Mouse (Mus musculus) embryonic facial prominence, embryonic 15.5 days (tissue): ENCODE data around the gene Gpx1. TPM values are rescaled to one million over a fixed set of nuclear protein-coding genes. Genes with fewer than 3 reads are reported as not detected.

Experiments used
- ATAC-seq: fragments of 200-750 bp; cut with Nextera tagmentation; 2 replicates; pipeline ENCODE4 v1.8.0; 2017; ENCODE audit warnings: low read depth, moderate TSS enrichment; ENCODE audit not compliant: insufficient number of reproducible peaks, low FRiP score, low TSS enrichment
- H3K27ac ChIP-seq: fragments of 300-500 bp; sonication (generic); replicated peaks from 2 replicates; pipeline ENCODE4 v1.5.1; 2015; ENCODE audit warnings: mild to moderate bottlenecking, inconsistent platforms
- H3K27me3 ChIP-seq: fragments of 300-500 bp; sonication (generic); 2 replicates; pipeline ENCODE4 v1.6.1; 2015; ENCODE audit warnings: inconsistent platforms
- H3K36me3 ChIP-seq: fragments of 300-500 bp; sonication (generic); 2 replicates; pipeline ENCODE4 v1.6.1; 2015; ENCODE audit warnings: mild to moderate bottlenecking, inconsistent platforms
- H3K4me1 ChIP-seq: fragments of 300-500 bp; sonication (generic); 2 replicates; pipeline ENCODE4 v1.6.1; 2015; ENCODE audit warnings: inconsistent platforms
- H3K4me2 ChIP-seq: fragments of 300-500 bp; sonication (generic); replicated peaks from 2 replicates; pipeline ENCODE4 v1.6.1; 2015; ENCODE audit warnings: mild to moderate bottlenecking, inconsistent platforms
- H3K4me3 ChIP-seq: fragments of 300-500 bp; sonication (generic); replicated peaks from 2 replicates; pipeline ENCODE4 v1.5.1; 2015; ENCODE audit warnings: mild to moderate bottlenecking, inconsistent platforms
- H3K9ac ChIP-seq: fragments of 300-500 bp; sonication (generic); 2 replicates; pipeline ENCODE4 v1.6.1; 2015; ENCODE audit warnings: inconsistent platforms
- H3K9me3 ChIP-seq: fragments of 300-500 bp; sonication (generic); replicated peaks from 2 replicates; pipeline ENCODE4 v1.6.1; 2016; ENCODE audit warnings: inconsistent platforms
- WGBS: fragments of 180-500 bp; shearing (Covaris S2); methylation state at CpG from one replicate; pipeline ENCODE4 v1.1.7; 2015; 5-methylcytosine and 5-hydroxymethylcytosine counted together
- polyA plus RNA-seq: library from polyadenylated mRNA; unstranded; fragments of >200 nt; fragmentation: Nextera tagmentation; extraction: Ambion mirVana; gene quantifications from 2 replicates; pipeline ENCODE4 v1.2.1, GENCODE M21; 2015

Gpx1 gene
- 713 and 715 TPM in 2 replicates for polyA plus RNA-seq

DNA sequence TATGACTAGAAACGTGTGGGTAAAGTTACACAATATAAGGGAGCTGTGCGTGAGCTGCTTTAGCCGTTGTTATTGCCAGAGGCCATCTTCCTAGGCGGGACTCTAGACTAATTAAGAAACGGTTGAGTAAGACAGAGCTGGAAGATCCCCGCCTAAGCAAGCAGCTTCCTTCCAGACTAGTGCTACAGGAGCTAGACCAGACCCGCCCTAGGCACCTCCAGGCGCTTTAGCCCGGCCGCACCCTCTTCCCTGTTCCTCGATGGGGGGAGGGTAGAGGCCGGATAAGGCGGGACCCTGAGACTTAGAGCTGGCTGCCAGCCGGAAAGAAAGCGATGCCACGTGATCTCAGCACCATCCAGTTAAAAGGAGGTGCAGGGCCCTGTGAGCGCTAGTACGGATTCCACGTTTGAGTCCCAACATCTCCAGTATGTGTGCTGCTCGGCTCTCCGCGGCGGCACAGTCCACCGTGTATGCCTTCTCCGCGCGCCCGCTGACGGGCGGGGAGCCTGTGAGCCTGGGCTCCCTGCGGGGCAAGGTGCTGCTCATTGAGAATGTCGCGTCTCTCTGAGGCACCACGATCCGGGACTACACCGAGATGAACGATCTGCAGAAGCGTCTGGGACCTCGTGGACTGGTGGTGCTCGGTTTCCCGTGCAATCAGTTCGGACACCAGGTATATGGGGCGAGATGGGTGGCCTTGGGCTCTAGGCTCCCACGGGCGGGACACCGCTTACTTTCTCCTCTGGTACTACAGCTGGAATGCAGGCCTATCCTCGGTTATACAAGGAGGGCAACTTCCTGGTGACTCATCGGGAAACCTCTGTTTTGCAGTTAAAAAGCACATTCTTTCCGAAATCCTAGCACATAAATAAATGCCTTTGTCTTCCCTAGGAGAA, at the start of gene Gpx1:
Gene Gpx1 (plus strand): TSS at position 18 of the 896 bp plus-strand sequence.
- Histone ChIP-seq H3K36me3 (peaks cover 25% of the 10 kb centered on the region), H3K9ac (peak within 1 kb of the TSS; percentile 80), H3K4me1 (peaks cover 36% of the 10 kb centered on the region), H3K4me2 (peak within 1 kb of the TSS; percentile 77), H3K9me3 (no peaks in the 10 kb centered on the region), H3K27me3 (no peaks in the 10 kb centered on the region), H3K4me3 (peak within 1 kb of the TSS; percentile 71), H3K27ac (peak within 1 kb of the TSS; percentile 98)
- peak; percentile 94 for ATAC-seq
- under 1% methylated on average over 49 of the region's 49 CpGs for WGBS

DNA sequence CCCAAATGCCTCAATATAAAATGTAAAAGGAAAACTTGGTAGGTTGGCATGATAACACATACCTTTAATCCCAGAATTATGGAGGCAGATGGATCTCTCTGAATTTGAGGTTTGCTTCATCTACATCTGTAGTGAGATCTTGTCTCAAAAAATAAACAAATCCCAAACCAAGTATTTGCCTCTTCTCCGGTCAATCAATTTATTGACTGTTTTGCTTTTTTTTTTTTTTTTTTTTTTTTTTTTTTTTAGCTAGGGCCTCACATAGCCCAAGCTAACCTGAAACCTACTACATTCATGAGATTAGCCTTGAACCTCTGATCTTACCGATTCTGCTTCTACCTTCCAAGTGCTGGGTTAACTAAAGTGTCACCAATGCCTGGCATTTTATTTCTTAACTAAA, 49.4 kb upstream of the Gpx1 start:
- Histone ChIP-seq H3K4me1 (peaks cover 4% of the 10 kb centered on the region), H3K9ac (no peak overlapping the region), H3K27ac (no peak overlapping the region), H3K27me3 (no peaks in the 10 kb centered on the region), H3K4me2 (peak overlapping the region; percentile 69), H3K9me3 (no peaks in the 10 kb centered on the region), H3K4me3 (peak overlapping the region; percentile 64; the same call in 1 of the 2 replicates), H3K36me3 (peaks cover 5% of the 10 kb centered on the region; the same call in 1 of the 2 replicates)
- no peak for ATAC-seq
- WGBS, result 63% methylated on average over 2 of the region's 2 CpGs

DNA sequence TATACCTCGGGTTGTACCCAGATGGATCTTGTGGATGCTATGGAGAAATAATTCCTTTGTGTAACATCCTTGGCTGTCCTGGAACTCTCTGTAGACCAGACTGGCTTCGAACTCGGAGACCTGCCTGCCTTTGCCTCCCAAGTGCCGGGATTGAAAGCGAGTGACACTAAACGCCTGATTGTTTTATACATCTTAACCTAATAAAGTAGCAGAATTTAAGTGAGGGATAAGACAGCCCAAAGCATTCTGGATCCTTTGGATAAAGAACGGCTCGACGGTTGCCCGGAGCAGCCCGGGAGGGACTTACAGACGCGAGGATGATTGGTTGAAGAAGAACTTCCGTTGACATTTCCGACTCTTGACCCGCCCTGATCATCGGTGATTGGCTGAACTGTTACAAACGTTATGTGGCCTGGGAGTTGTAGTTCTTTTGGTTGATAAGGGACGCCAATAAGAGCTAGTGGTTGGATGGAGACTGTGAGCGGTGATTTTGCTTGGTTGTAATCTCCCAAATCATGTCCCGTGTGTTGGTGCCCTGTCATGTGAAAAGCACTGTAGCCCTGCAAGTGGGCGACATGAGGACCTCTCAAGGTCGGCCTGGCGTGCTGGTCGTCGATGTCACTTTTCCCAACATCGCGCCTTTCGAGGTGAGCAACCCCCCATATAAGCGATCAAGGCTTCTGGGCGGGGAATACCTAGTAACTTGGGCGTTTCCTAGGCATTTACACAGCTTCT, 48.5 kb upstream of the Gpx1 start, which contains the start of gene Nicn1:
Gene Nicn1 (plus strand): TSS at position 414 of the 735 bp plus-strand sequence.
- Histone ChIP-seq H3K27ac (peak within 1 kb of the TSS; percentile 85), H3K27me3 (no peaks in the 10 kb centered on the region), H3K9ac (peak within 1 kb of the TSS; percentile 53), H3K4me1 (peaks cover 4% of the 10 kb centered on the region), H3K4me3 (peak within 1 kb of the TSS; percentile 64), H3K4me2 (peak within 1 kb of the TSS; percentile 69), H3K9me3 (no peaks in the 10 kb centered on the region), H3K36me3 (peaks cover 12% of the 10 kb centered on the region; the same call in 1 of the 2 replicates)
- WGBS, result under 1% methylated on average over 32 of the region's 32 CpGs
- peak; percentile 97 for ATAC-seq

DNA sequence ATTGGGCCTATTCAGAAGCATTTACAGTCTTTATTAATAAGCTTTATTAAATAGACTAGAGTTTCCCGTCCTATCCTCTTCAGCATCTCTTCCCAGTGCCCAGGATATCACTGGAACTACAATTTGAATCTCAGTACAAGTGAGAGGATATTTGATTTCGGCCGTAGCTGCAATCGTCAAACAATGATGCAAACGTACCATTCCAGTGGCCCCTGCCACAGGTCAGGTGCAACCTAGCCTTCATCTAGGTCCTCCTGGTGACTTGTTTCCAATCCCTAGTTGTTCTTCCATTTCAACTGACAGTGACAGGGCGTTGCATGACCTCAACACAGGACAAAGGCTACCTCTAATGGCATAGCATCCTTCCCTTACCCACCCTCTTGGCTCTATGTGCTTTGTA, 47.9 kb upstream of the Gpx1 start:
- Histone ChIP-seq H3K4me1 (peaks cover 4% of the 10 kb centered on the region), H3K4me3 (peak overlapping the region; percentile 64), H3K4me2 (peak overlapping the region; percentile 69), H3K27me3 (no peaks in the 10 kb centered on the region), H3K9ac (peak overlapping the region; percentile 47), H3K36me3 (peaks cover 17% of the 10 kb centered on the region), H3K9me3 (no peaks in the 10 kb centered on the region), H3K27ac (no peak overlapping the region)
- no peak for ATAC-seq
- 51% methylated on average over 6 of the region's 6 CpGs for WGBS

DNA sequence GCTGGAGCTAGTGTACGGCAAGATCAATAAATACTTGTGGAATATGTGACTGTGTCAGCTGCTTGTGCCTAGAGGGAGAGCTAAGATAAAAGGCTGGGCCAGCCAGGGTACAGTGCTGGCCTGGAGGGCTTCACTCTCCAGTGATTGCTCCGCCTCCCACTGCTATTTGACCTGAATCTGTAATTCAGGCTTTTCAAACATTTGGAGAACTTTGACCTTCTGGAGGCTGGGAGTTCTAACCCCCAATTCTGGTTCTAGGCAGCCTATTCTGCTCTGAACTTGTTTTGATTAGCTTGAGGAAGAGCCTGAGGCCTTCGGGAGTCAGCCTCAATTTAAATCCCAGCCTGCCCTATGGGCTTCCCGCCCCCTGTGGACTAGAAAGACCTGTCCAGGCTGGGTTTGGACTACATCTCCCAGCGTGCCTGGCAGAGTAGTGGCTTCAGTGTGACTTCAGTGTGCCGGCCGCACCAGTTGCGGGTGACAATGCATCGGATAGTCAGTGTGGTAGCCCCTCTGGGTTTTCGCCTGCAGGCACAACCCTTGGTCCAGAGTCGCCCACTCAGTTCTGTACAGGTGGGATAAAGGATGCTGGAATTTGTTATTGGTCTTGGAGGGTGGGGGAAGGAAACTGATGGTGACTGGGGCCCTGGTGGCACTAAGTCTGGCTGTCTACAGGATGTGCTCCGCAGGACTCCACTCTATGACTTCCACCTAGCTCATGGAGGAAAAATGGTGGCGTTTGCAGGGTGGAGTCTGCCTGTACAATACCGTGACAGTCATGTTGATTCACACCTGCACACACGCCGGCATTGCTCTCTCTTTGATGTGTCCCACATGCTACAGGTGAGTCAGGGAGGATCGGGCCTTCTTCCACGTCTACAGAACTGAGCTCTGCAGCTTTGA, 42.0 kb upstream of the Gpx1 start, which contains the start of gene Amt:
Gene Amt (plus strand): TSS at position 401 of the 903 bp plus-strand sequence.
- Histone ChIP-seq H3K4me2 (peak within 1 kb of the TSS; percentile 24), H3K36me3 (peaks cover 25% of the 10 kb centered on the region), H3K27me3 (no peaks in the 10 kb centered on the region), H3K27ac (no peak within 1 kb of the TSS), H3K4me3 (peak within 1 kb of the TSS; percentile 10; the same call in 1 of the 2 replicates), H3K4me1 (0 out of 2 replicates have a peak, but pooled peaks cover 7% of the 10 kb centered on the region), H3K9me3 (no peaks in the 10 kb centered on the region), H3K9ac (no peak within 1 kb of the TSS)
- ATAC-seq, result no peak
- 20% methylated on average over 18 of the region's 18 CpGs for WGBS

DNA sequence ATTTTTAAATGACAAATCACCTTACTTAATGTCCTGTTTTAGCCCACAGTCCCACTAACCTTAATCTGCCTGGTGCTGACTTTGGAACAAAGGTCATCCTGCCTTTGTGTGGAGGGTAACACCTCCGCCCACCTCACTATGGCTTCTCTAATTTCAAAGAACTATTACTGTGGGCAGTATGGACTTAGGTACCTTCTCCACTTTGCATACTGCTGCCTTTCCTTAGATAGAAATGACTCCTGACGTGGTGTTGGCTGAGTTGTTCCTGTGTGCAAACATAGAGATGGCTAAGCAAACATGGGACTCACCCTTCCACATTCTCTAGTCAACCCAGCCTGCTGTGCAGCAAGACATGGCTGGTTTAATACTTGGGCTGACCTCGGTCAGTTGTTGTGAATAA, 36.9 kb upstream of the Gpx1 start:
- 81% methylated on average over 3 of the region's 3 CpGs for WGBS
- Histone ChIP-seq H3K9ac (no peak overlapping the region), H3K9me3 (no peaks in the 10 kb centered on the region), H3K27me3 (no peaks in the 10 kb centered on the region), H3K27ac (no peak overlapping the region), H3K4me3 (no peak overlapping the region), H3K36me3 (peaks cover 25% of the 10 kb centered on the region), H3K4me2 (no peak overlapping the region), H3K4me1 (peaks cover 12% of the 10 kb centered on the region)
- no peak for ATAC-seq

DNA sequence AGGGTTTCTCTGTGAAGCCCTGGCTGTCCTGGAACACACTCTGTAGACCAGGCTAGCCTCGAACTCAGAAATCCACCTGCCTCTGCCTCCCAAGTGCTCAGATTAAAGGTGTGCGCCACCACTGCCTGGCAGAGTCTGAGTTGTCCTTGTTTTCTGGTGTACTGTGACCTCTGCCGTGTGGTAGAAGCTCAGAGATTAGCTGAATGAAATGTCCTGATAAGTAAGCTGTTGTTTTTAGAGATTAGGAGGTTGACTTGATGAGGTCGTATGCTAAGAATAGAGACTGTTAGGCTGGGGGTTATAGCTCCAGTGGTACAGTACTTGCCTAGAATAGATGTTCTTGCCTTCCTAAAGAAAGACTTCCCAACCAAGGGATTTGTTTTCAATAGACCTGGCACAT, 34.0 kb upstream of the Gpx1 start:
- H3K9me3 ChIP-seq, result no peaks in the 10 kb centered on the region
- peaks cover 24% of the 10 kb centered on the region for H3K4me1 ChIP-seq
- peaks cover 23% of the 10 kb centered on the region for H3K36me3 ChIP-seq
- H3K27me3 ChIP-seq, result no peaks in the 10 kb centered on the region
- 89% methylated on average over 4 of the region's 4 CpGs for WGBS
- ATAC-seq, result no peak
- peak overlapping the region; percentile 63; the same call in 1 of the 2 replicates for H3K9ac ChIP-seq
- H3K4me2 ChIP-seq, result peak overlapping the region; percentile 72
- H3K4me3 ChIP-seq, result peak overlapping the region; percentile 96
- 0 out of 2 replicates have a peak overlapping the region, but pooled peaks have one; percentile 100 for H3K27ac ChIP-seq

DNA sequence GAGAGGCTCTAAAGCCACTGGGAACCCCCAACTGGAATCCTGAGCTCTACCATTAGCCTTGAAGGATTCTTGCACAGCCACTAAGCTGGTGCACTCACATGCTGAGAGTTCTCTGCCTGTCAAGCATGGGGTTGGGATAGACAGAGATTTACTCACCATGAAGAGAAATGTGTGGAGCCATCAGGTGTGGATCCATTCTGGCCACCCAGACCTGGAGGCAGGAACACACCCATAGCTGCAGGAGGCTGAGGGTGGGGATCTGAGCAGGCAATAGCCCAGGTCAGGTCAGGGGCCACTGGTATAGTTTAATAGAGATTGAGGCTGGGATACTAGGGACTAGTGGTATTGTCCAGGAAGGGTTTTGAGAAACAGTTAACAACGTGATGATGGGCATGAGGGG, 33.5 kb upstream of the Gpx1 start:
- peak overlapping the region; percentile 72 for H3K4me2 ChIP-seq
- H3K9me3 ChIP-seq, result no peaks in the 10 kb centered on the region
- WGBS, result 0% methylated on average over 1 of the region's 1 CpGs
- H3K27ac ChIP-seq, result peak overlapping the region; percentile 100
- no peaks in the 10 kb centered on the region for H3K27me3 ChIP-seq
- ATAC-seq, result no peak
- H3K36me3 ChIP-seq, result peaks cover 23% of the 10 kb centered on the region
- H3K4me3 ChIP-seq, result peak overlapping the region; percentile 96
- H3K4me1 ChIP-seq, result peaks cover 28% of the 10 kb centered on the region
- peak overlapping the region; percentile 63 for H3K9ac ChIP-seq

DNA sequence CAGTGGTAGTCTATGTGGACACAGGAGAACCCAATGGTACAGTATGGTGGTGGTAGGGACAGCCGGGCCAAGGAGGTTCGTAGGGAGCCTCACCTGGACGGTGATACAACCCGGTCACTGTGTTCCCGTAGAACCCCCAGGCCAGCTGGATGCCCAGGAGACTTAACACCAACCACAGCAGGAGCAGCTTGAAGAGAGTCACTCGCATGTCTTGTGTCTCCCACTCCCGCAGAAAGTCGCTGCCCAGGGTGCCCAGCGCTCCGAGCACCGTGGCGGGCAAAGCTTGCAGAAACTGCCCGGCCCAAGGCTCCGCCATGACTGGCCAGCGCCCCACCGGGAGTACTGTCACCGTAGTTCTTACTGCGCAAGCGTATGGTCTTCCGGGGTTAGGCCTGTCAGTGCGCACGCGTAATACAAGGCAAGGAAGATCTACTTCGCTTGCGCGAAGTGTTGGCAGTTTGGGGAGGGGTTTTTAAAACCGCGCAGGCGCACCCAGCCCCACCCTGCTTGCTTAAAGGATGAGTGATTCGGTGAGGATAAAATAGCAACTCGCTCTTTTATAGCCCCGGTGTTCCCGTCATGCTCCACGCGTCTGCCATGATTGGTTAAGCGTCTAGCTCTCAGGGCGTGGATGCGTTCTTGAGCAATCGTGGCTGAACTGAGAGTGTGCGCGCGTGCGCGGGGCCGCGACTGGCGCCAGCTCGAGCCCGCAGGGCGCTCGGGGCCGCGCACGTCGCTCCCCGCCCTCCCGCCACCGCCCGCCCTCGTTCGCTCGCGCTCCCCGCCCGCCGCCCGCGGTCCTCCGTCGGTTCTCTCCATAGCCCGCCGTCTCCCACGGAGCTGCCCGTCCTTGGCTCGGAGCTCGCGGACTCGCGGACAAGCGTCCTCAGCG, 32.8 kb upstream of the Gpx1 start, which contains the start of the genes Rhoa and Tcta:
Gene Rhoa (plus strand): TSS at position 501 of the 892 bp plus-strand sequence.
Gene Tcta (minus strand): TSS at position 532 of the 892 bp plus-strand sequence.
- peak within 1 kb of the TSS; percentile 100 for H3K27ac ChIP-seq
- under 1% methylated on average over 81 of the region's 81 CpGs for WGBS
- H3K4me1 ChIP-seq, result peaks cover 28% of the 10 kb centered on the region
- peak within 1 kb of the TSS; percentile 72 for H3K4me2 ChIP-seq
- peak; percentile 98 for ATAC-seq
- peak within 1 kb of the TSS; percentile 96 for H3K4me3 ChIP-seq
- H3K9me3 ChIP-seq, result no peaks in the 10 kb centered on the region
- peak within 1 kb of the TSS; percentile 97 for H3K9ac ChIP-seq
- H3K27me3 ChIP-seq, result no peaks in the 10 kb centered on the region
- peaks cover 23% of the 10 kb centered on the region for H3K36me3 ChIP-seq
